Mouse (Mus musculus) lung, postnatal 0 days (tissue): ENCODE results near the gene Ttc30a2.

ENCODE experiments used
- CTCF ChIP-seq: IDR thresholded peaks from 2 replicates; pipeline ENCODE4 v1.5.1; 2016; ENCODE audit warnings: antibody characterized with exemption, mild to moderate bottlenecking
- EP300 ChIP-seq: IDR thresholded peaks from 2 replicates; pipeline ENCODE4 v1.6.1; 2016; ENCODE audit warnings: antibody characterized with exemption, mild to moderate bottlenecking, control low read depth

- TF ChIP-seq EP300 = no peak
- TF ChIP-seq CTCF = no peak
These were observed 36.7 kb upstream of the Ttc30a2 start for GRCm38 (mm10) chr2:76014659-76015058.
